Mouse (Mus musculus): ENCODE results near the gene Fen1.

The Fen1 gene

GRCm38 (mm10) chr19:10216101-10216500 is 12.1 kb upstream of the Fen1 start:
- no peak for DNase-seq (ENCODE audit: low read depth, low spot score)

GRCm38 (mm10) chr19:10213796-10214471 is 10.0 kb upstream of the Fen1 start:
- no peak for DNase-seq (ENCODE audit: low read depth, low spot score)

GRCm38 (mm10) chr19:10210885-10211284 is 6.9 kb upstream of the Fen1 start:
- no peak for DNase-seq (ENCODE audit: low read depth, low spot score)

GRCm38 (mm10) chr19:10208851-10209250 is 4.9 kb upstream of the Fen1 start:
- DNase-seq (ENCODE audit: low read depth, low spot score) = no peak

GRCm38 (mm10) chr19:10205051-10205450 is 1.1 kb upstream of the Fen1 start:
- no peak for DNase-seq (ENCODE audit: low read depth, low spot score)

- no peak for DNase-seq (ENCODE audit: low read depth, low spot score)
These were observed 640 bp upstream of the Fen1 start for GRCm38 (mm10) chr19:10204616-10205001.

GRCm38 (mm10) chr19:10203146-10203847 is 672 bp downstream of the Fen1 start:
- no peak for DNase-seq (ENCODE audit: low read depth, low spot score)

- DNase-seq (ENCODE audit: low read depth, low spot score) = peak; percentile 66
These were observed 5.2 kb downstream of the Fen1 start for GRCm38 (mm10) chr19:10198723-10199122.

GRCm38 (mm10) chr19:10198286-10198685 is 5.7 kb downstream of the Fen1 start:
- no peak for DNase-seq (ENCODE audit: low read depth, low spot score)

- DNase-seq (ENCODE audit: low read depth, low spot score) = no peak
These were observed 6.8 kb downstream of the Fen1 start for GRCm38 (mm10) chr19:10197130-10197529.

- DNase-seq (ENCODE audit: low read depth, low spot score) = no peak
These were observed 8.7 kb downstream of the Fen1 start for GRCm38 (mm10) chr19:10195252-10195651.

GRCm38 (mm10) chr19:10194337-10194736 is 9.6 kb downstream of the Fen1 start:
- no peak for DNase-seq (ENCODE audit: low read depth, low spot score)

GRCm38 (mm10) chr19:10191326-10191725 is 12.6 kb downstream of the Fen1 start:
- no peak for DNase-seq (ENCODE audit: low read depth, low spot score)

- no peak for DNase-seq (ENCODE audit: low read depth, low spot score)
These were observed 13.2 kb downstream of the Fen1 start for GRCm38 (mm10) chr19:10190796-10191195.

GRCm38 (mm10) chr19:10189940-10190339 is 14.0 kb downstream of the Fen1 start:
- DNase-seq (ENCODE audit: low read depth, low spot score) = no peak

- DNase-seq (ENCODE audit: low read depth, low spot score) = no peak
These were observed 14.9 kb downstream of the Fen1 start for GRCm38 (mm10) chr19:10189022-10189421.

- no peak for DNase-seq (ENCODE audit: low read depth, low spot score)
These were observed 15.6 kb downstream of the Fen1 start for GRCm38 (mm10) chr19:10188281-10188811.

- DNase-seq (ENCODE audit: low read depth, low spot score) = no peak
These were observed 17.4 kb downstream of the Fen1 start for GRCm38 (mm10) chr19:10186569-10186968.

- no peak for DNase-seq (ENCODE audit: low read depth, low spot score)
These were observed 18.1 kb downstream of the Fen1 start for GRCm38 (mm10) chr19:10185876-10186275.

- no peak for DNase-seq (ENCODE audit: low read depth, low spot score)
These were observed 19.9 kb downstream of the Fen1 start for GRCm38 (mm10) chr19:10184096-10184495.

- no peak for DNase-seq (ENCODE audit: low read depth, low spot score)
These were observed 20.5 kb downstream of the Fen1 start for GRCm38 (mm10) chr19:10183299-10183983.

- DNase-seq (ENCODE audit: low read depth, low spot score) = peak; percentile 89
These were observed 21.2 kb downstream of the Fen1 start, which contains the start of gene Fads1 for GRCm38 (mm10) chr19:10182670-10183298. TSS of gene Fads1 (plus strand) at chr19:10182888.

Data from WW6 (cell line).